Mouse (Mus musculus): ENCODE results near the gene Nabp2. TPM values are rescaled to one million over a fixed set of nuclear protein-coding genes. Genes with fewer than 3 reads are reported as not detected.

Nabp2 gene
- total and polyA plus RNA-seq, 3 experiments, result 40.3 to 123 (median 43.7) TPM

GRCm38 (mm10) chr10:128454471-128454870 is 43.2 kb upstream of the Nabp2 start:
- dilution Hi-C loops (cut with MboI; ENCODE audit: extremely low pct_ligation_motif_present, extremely low pct_unique_long_range_greater_than_20kb, low sequenced_read_pairs) (no loop called here), in situ Hi-C loops (cut with MboI; ENCODE audit: low pct_ligation_motif_present, low pct_unique_long_range_greater_than_20kb, low sequenced_read_pairs) (no loop called here)
- Histone ChIP-seq H3K4me3 (replicated peaks in 1 of 3; ENCODE audit: low read depth in 2 of 3, low read length in 2 of 3, poor library complexity in 1 of 3) (no peak overlapping the region), H3K4me2 (ENCODE audit: insufficient read depth, low read depth, poor library complexity, severe bottlenecking) (no peak overlapping the region), H3K27ac (ENCODE audit: insufficient read depth, low read depth) (no peak overlapping the region), H3K9me3 (replicated peaks; ENCODE audit: low read length) (no peaks in the 10 kb centered on the region), H3K36me3 (replicated peaks in 1 of 2; ENCODE audit: control insufficient read depth in 1 of 2, insufficient read depth in 1 of 2, low read length in 1 of 2) (no peaks in the 10 kb centered on the region), H3K79me2 (replicated peaks; ENCODE audit: control insufficient read depth, extremely low read depth, insufficient read depth, poor library complexity, severe bottlenecking) (peaks cover under 1% of the 10 kb centered on the region), H3K4me1 (ENCODE audit: control insufficient read depth in 1 of 2, insufficient read depth in 2 of 2) (peaks cover 0 to 15% of the 10 kb centered on the region in 2 experiments; a peak in 2 of 4 replicates), H3K27me3 (replicated peaks) (no peaks in the 10 kb centered on the region), H3K9ac (ENCODE audit: insufficient read depth, low read depth) (no peak overlapping the region)
- TF ChIP-seq MAFK (IDR thresholded peaks at IDR 0.05; ENCODE audit: insufficient replicate concordance, low read length) (peak; percentile 64; the same call in 1 of the 2 replicates), ETS1 (conservative IDR thresholded peaks at IDR 0.05; ENCODE audit: low read depth, low read length) (no peak), RAD21 (IDR thresholded peaks at IDR 0.05; ENCODE audit: low read depth, low read length) (no peak)
- no peak for DNase-seq (ENCODE audit: extremely low read depth)

GRCm38 (mm10) chr10:128451014-128451413 is 39.7 kb upstream of the Nabp2 start:
- Histone ChIP-seq H3K79me2 (replicated peaks; ENCODE audit: control insufficient read depth, extremely low read depth, insufficient read depth, poor library complexity, severe bottlenecking) (no peaks in the 10 kb centered on the region), H3K4me1 (ENCODE audit: control insufficient read depth in 1 of 2, insufficient read depth in 2 of 2) (peaks cover 0 to 7% of the 10 kb centered on the region in 2 experiments; a peak in 2 of 4 replicates), H3K27me3 (replicated peaks) (no peaks in the 10 kb centered on the region), H3K4me2 (ENCODE audit: insufficient read depth, low read depth, poor library complexity, severe bottlenecking) (no peak overlapping the region), H3K36me3 (replicated peaks in 1 of 2; ENCODE audit: control insufficient read depth in 1 of 2, insufficient read depth in 1 of 2, low read length in 1 of 2) (no peaks in the 10 kb centered on the region), H3K27ac (ENCODE audit: insufficient read depth, low read depth) (no peak overlapping the region), H3K9ac (ENCODE audit: insufficient read depth, low read depth) (no peak overlapping the region), H3K4me3 (replicated peaks in 1 of 3; ENCODE audit: low read depth in 2 of 3, low read length in 2 of 3, poor library complexity in 1 of 3) (no peak overlapping the region), H3K9me3 (replicated peaks; ENCODE audit: low read length) (no peaks in the 10 kb centered on the region)
- DNase-seq (ENCODE audit: extremely low read depth), result no peak
- TF ChIP-seq ZMIZ1 (IDR thresholded peaks at IDR 0.05; ENCODE audit: low read depth, low read length) (no peak), CHD2 (IDR thresholded peaks at IDR 0.05; ENCODE audit: low read length) (no peak), POLR2A (IDR thresholded peaks at IDR 0.05; ENCODE audit: low read depth, low read length) (no peak), NRF1 (IDR thresholded peaks at IDR 0.05; ENCODE audit: low read depth, low read length) (no peak), MAX (IDR thresholded peaks at IDR 0.05; ENCODE audit: low read length) (no peak), USF1 (IDR thresholded peaks at IDR 0.05; ENCODE audit: low read depth, low read length) (no peak), BHLHE40 (IDR thresholded peaks at IDR 0.05; ENCODE audit: low read depth, low read length) (no peak), EP300 (IDR thresholded peaks at IDR 0.05; ENCODE audit: low read length) (no peak)
- dilution Hi-C loops (cut with MboI; ENCODE audit: extremely low pct_ligation_motif_present, extremely low pct_unique_long_range_greater_than_20kb, low sequenced_read_pairs) (no loop called here), in situ Hi-C loops (cut with MboI; ENCODE audit: low pct_ligation_motif_present, low pct_unique_long_range_greater_than_20kb, low sequenced_read_pairs) (no loop called here)

GRCm38 (mm10) chr10:128445407-128445806 is 34.1 kb upstream of the Nabp2 start:
- in situ Hi-C loops (cut with MboI; ENCODE audit: low pct_ligation_motif_present, low pct_unique_long_range_greater_than_20kb, low sequenced_read_pairs) (no loop called here), dilution Hi-C loops (cut with MboI; ENCODE audit: extremely low pct_ligation_motif_present, extremely low pct_unique_long_range_greater_than_20kb, low sequenced_read_pairs) (no loop called here)
- Histone ChIP-seq H3K9me3 (replicated peaks; ENCODE audit: low read length) (no peaks in the 10 kb centered on the region), H3K27ac (ENCODE audit: insufficient read depth, low read depth) (no peak overlapping the region), H3K4me3 (replicated peaks in 1 of 3; ENCODE audit: low read depth in 2 of 3, low read length in 2 of 3, poor library complexity in 1 of 3) (no peak overlapping the region), H3K9ac (ENCODE audit: insufficient read depth, low read depth) (no peak overlapping the region), H3K27me3 (replicated peaks) (no peaks in the 10 kb centered on the region), H3K36me3 (replicated peaks in 1 of 2; ENCODE audit: control insufficient read depth in 1 of 2, insufficient read depth in 1 of 2, low read length in 1 of 2) (peaks cover 5 to 26% of the 10 kb centered on the region in 2 experiments), H3K4me2 (ENCODE audit: insufficient read depth, low read depth, poor library complexity, severe bottlenecking) (no peak overlapping the region), H3K4me1 (ENCODE audit: control insufficient read depth in 1 of 2, insufficient read depth in 2 of 2) (no peaks in the 10 kb centered on the region), H3K79me2 (replicated peaks; ENCODE audit: control insufficient read depth, extremely low read depth, insufficient read depth, poor library complexity, severe bottlenecking) (no peaks in the 10 kb centered on the region)
- no peak for DNase-seq (ENCODE audit: extremely low read depth)
- TF ChIP-seq MAZ (IDR thresholded peaks at IDR 0.05; ENCODE audit: low read depth, low read length) (no peak), TBP (conservative IDR thresholded peaks at IDR 0.05; ENCODE audit: low read depth, low read length) (no peak)
